Mouse (Mus musculus) midbrain, embryonic 14.5 days (tissue): ENCODE measurements around the gene Arhgap32. TPM values are rescaled to one million over a fixed set of nuclear protein-coding genes. Genes with fewer than 3 reads are reported as not detected.
A peak's percentile ranks its signal among the peaks of the same experiment; 100 is the strongest.
"Not testable (repeated sequence)": the region's sequence is repeated elsewhere in the genome, so short reads cannot be mapped to it uniquely, and the experiment has no call there.

Experiments
- ATAC-seq: fragments of 200-750 bp; cut with Nextera tagmentation; 2 replicates; pipeline ENCODE4 v1.8.0; 2017; ENCODE audit warnings: moderate number of reproducible peaks, moderate library complexity; ENCODE audit not compliant: low FRiP score, low TSS enrichment
- DNase-seq: peaks from one replicate; pipeline ENCODE4 v3.0.0-alpha.2; 2015
- H3K27ac ChIP-seq: fragments of 300-500 bp; sonication (generic); replicated peaks from 2 replicates; pipeline ENCODE4 v1.5.1; 2014; ENCODE audit warnings: mild to moderate bottlenecking, low read depth, low read length, moderate library complexity
- H3K27me3 ChIP-seq: fragments of 300-500 bp; sonication (generic); 2 replicates; pipeline ENCODE4 v1.6.1; 2014; ENCODE audit warnings: low read length, control low read depth, mixed read lengths; ENCODE audit not compliant: control insufficient read depth, insufficient read depth
- H3K36me3 ChIP-seq: fragments of 300-500 bp; sonication (generic); 2 replicates; pipeline ENCODE4 v1.6.1; 2014; ENCODE audit warnings: low read length, control low read depth; ENCODE audit not compliant: control insufficient read depth, insufficient read depth
- H3K4me1 ChIP-seq: fragments of 300-500 bp; sonication (generic); 2 replicates; pipeline ENCODE4 v1.6.1; 2014; ENCODE audit warnings: mild to moderate bottlenecking, antibody characterized with exemption, low read length, control low read depth; ENCODE audit not compliant: control insufficient read depth, insufficient read depth
- H3K4me2 ChIP-seq: fragments of 300-500 bp; sonication (generic); 2 replicates; pipeline ENCODE4 v1.6.1; 2014; ENCODE audit warnings: mild to moderate bottlenecking, low read length, moderate library complexity
- H3K4me3 ChIP-seq: fragments of 300-500 bp; sonication (generic); replicated peaks from 2 replicates; pipeline ENCODE4 v1.5.1; 2014; ENCODE audit warnings: low read depth, low read length
- H3K9ac ChIP-seq: fragments of 300-500 bp; sonication (generic); replicated peaks from 2 replicates; pipeline ENCODE4 v1.6.1; 2014; ENCODE audit warnings: mild to moderate bottlenecking, low read length, moderate library complexity
- H3K9me3 ChIP-seq: fragments of 300-500 bp; sonication (generic); 2 replicates; pipeline ENCODE4 v1.6.1; 2016; ENCODE audit warnings: low read length, control low read depth, mixed read lengths; ENCODE audit not compliant: control insufficient read depth
- WGBS: fragments of 180-500 bp; shearing (Covaris S2); extraction: QIAGEN DNeasy Blood & Tissue Kit; methylation state at CpG from one replicate; pipeline ENCODE4 v1.1.7; 2014; 5-methylcytosine and 5-hydroxymethylcytosine counted together
- polyA plus RNA-seq: library from polyadenylated mRNA; unstranded; fragments of >200 nt; fragmentation: Nextera tagmentation; extraction: Ambion mirVana; gene quantifications from 2 replicates; pipeline ENCODE4 v1.2.1, GENCODE M21; 2014

The Arhgap32 gene
- polyA plus RNA-seq, 1 experiment from 2014 or later, result 18.0 TPM

- ATAC-seq, result no peak
- no peaks in the 10 kb centered on the region for H3K27me3 ChIP-seq
- WGBS, result 88% methylated on average over 2 of the region's 2 CpGs
- H3K27ac ChIP-seq, result no peak overlapping the region
- H3K4me3 ChIP-seq, result no peak overlapping the region
- no peak for DNase-seq
- no peaks in the 10 kb centered on the region for H3K9me3 ChIP-seq
- no peaks in the 10 kb centered on the region for H3K4me1 ChIP-seq
- H3K4me2 ChIP-seq, result no peak overlapping the region
- H3K36me3 ChIP-seq, result no peaks in the 10 kb centered on the region
- no peak overlapping the region for H3K9ac ChIP-seq
Observed at GRCm38 (mm10) chr9:32162792-32163191, 46.9 kb downstream of the Arhgap32 start.

- H3K4me3 ChIP-seq, H3K9me3 ChIP-seq, H3K27me3 ChIP-seq, H3K9ac ChIP-seq, DNase-seq, H3K36me3 ChIP-seq, ATAC-seq, H3K4me2 ChIP-seq, H3K27ac ChIP-seq, H3K4me1 ChIP-seq: not testable (repeated sequence)
- 76% methylated on average over 6 of the region's 6 CpGs for WGBS
Observed at GRCm38 (mm10) chr9:32163820-32164219, 47.9 kb downstream of the Arhgap32 start.

- H3K27ac ChIP-seq, result no peak overlapping the region
- H3K4me3 ChIP-seq, result no peak overlapping the region
- H3K36me3 ChIP-seq, result 0 out of 2 replicates have a peak, but pooled peaks cover 4% of the 10 kb centered on the region
- DNase-seq, result no peak
- no peaks in the 10 kb centered on the region for H3K27me3 ChIP-seq
- WGBS, result 93% methylated on average over 5 of the region's 5 CpGs
- H3K9me3 ChIP-seq, result no peaks in the 10 kb centered on the region
- no peaks in the 10 kb centered on the region for H3K4me1 ChIP-seq
- no peak overlapping the region for H3K4me2 ChIP-seq
- ATAC-seq, result no peak
- H3K9ac ChIP-seq, result no peak overlapping the region
Observed at GRCm38 (mm10) chr9:32168546-32169137, 52.7 kb downstream of the Arhgap32 start.

GRCm38 (mm10) chr9:32170713-32171112 is 54.8 kb downstream of the Arhgap32 start:
- Histone ChIP-seq H3K9me3 (no peaks in the 10 kb centered on the region), H3K9ac (no peak overlapping the region), H3K4me1 (no peaks in the 10 kb centered on the region), H3K4me3 (no peak overlapping the region), H3K27me3 (no peaks in the 10 kb centered on the region), H3K36me3 (0 out of 2 replicates have a peak, but pooled peaks cover 4% of the 10 kb centered on the region), H3K27ac (no peak overlapping the region), H3K4me2 (no peak overlapping the region)
- 85% methylated on average over 8 of the region's 8 CpGs for WGBS
- ATAC-seq (no peak), DNase-seq (no peak)

GRCm38 (mm10) chr9:32176612-32177011 is 60.7 kb downstream of the Arhgap32 start:
- Histone ChIP-seq H3K4me1 (no peaks in the 10 kb centered on the region), H3K4me3 (no peak overlapping the region), H3K36me3 (no peaks in the 10 kb centered on the region), H3K27ac (no peak overlapping the region), H3K27me3 (no peaks in the 10 kb centered on the region), H3K4me2 (no peak overlapping the region), H3K9ac (no peak overlapping the region), H3K9me3 (no peaks in the 10 kb centered on the region)
- DNase-seq (peak; percentile 40), ATAC-seq (no peak)
- WGBS, result 80% methylated on average over 4 of the region's 4 CpGs

GRCm38 (mm10) chr9:32181170-32181569 is 65.2 kb downstream of the Arhgap32 start:
- WGBS, result 80% methylated on average over 2 of the region's 2 CpGs

GRCm38 (mm10) chr9:32186489-32186888 is 70.6 kb downstream of the Arhgap32 start:
- no peak overlapping the region for H3K4me2 ChIP-seq
- H3K27ac ChIP-seq, result no peak overlapping the region
- H3K9me3 ChIP-seq, result no peaks in the 10 kb centered on the region
- no peak overlapping the region for H3K4me3 ChIP-seq
- H3K9ac ChIP-seq, result no peak overlapping the region
- no peaks in the 10 kb centered on the region for H3K27me3 ChIP-seq
- H3K4me1 ChIP-seq, result no peaks in the 10 kb centered on the region
- 92% methylated on average over 2 of the region's 2 CpGs for WGBS
- ATAC-seq (no peak), DNase-seq (peak; percentile 41)
- H3K36me3 ChIP-seq, result peaks cover 30% of the 10 kb centered on the region

More at GRCm38 (mm10) chr9:32181170-32181569, 65.2 kb downstream of the Arhgap32 start:
- Histone ChIP-seq H3K9me3 (no peaks in the 10 kb centered on the region), H3K27me3 (no peaks in the 10 kb centered on the region), H3K27ac (no peak overlapping the region), H3K4me1 (no peaks in the 10 kb centered on the region), H3K4me2 (no peak overlapping the region), H3K4me3 (no peak overlapping the region), H3K9ac (no peak overlapping the region), H3K36me3 (peaks cover 26% of the 10 kb centered on the region)
- no peak for DNase-seq
- no peak for ATAC-seq

GRCm38 (mm10) chr9:32192295-32193073 is 76.5 kb downstream of the Arhgap32 start:
- Histone ChIP-seq H3K9me3 (no peaks in the 10 kb centered on the region), H3K27ac (no peak overlapping the region), H3K9ac (no peak overlapping the region), H3K27me3 (no peaks in the 10 kb centered on the region), H3K4me2 (no peak overlapping the region), H3K4me1 (no peaks in the 10 kb centered on the region), H3K36me3 (peaks cover 15% of the 10 kb centered on the region), H3K4me3 (no peak overlapping the region)
- DNase-seq (no peak), ATAC-seq (no peak)
- 36% methylated on average over 5 of the region's 5 CpGs for WGBS
